Mouse (Mus musculus) adrenal gland, adult 2 months (tissue): ENCODE data around the gene Hs3st5. TPM values are rescaled to one million over a fixed set of nuclear protein-coding genes. Genes with fewer than 3 reads are reported as not detected.
"Not testable (repeated sequence)": the region's sequence is repeated elsewhere in the genome, so short reads cannot be mapped to it uniquely, and the experiment has no call there.

ENCODE experiments used
- DNase-seq: peaks from one replicate; pipeline ENCODE4 v3.0.0; 2021
- polyA plus RNA-seq: library from polyadenylated mRNA; depleted of rRNA; stranded (reverse); fragments of >200 nt; gene quantifications from 2 replicates; pipeline ENCODE4 v1.2.3, GENCODE M21; 2012
- total RNA-seq, 2 experiments: library from RNA; stranded (reverse); gene quantifications; 2 replicates each; pipeline ENCODE4 v1.2.3; 2021

Gene Hs3st5
- total and polyA plus RNA-seq, 3 experiments = 0.32 to 0.66 (median 0.39) TPM

DNA sequence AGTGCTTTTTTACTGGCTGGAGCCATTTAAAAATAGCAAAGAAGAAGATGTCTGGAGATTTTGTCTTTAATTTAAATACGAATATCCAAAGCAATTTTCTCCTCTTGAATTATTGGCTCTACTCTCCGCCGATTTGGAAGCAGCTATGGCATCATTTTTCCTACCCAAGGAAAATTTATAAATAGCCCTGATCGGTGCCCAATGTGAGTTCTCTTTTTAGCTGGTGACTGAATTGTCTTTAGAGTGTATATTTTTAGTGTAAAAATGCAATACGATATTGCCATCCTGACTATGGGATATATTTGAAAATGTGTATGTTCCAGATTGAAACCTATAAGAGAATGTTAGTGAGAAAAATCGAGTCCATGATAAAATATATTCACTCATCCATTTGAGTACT is 51.1 kb downstream of the Hs3st5 start:
- no peak for DNase-seq

DNA sequence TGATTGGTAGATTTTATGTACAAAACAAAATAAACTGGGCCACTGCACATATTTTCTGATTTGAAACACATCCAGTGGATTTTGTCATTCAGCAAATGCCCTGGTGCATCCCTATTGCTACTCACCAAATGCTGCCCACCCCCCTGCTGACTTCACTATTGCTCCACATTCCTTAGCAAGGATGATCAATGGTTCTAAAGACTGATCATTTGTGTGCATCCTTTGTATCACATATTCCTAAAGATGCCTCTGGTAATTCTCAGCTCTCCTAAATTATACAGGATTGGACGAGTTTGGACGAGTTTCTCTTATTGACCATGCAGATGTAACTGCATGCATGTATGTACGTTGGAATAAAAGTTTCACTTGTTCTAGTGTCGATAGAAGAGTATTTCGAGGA is 52.1 kb downstream of the Hs3st5 start:
- no peak for DNase-seq

DNA sequence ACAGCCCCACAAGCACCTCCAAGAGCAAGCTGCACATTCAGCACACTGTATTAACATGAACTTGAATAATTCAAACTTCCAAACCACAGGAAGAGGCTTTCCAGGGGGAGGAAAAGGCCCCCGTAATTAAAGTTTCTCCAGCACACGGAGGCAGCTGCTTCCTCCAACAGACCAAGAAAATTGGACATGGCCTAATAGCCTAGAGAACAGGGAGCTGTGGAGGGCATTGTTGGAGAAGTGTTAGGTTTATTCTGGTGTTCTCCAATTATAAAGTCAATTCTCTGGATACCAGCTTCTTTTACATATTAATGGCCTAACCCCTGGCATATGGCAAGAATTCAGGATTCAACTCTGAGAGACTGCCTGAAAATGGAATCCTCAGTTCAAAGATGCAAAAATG is 60.6 kb downstream of the Hs3st5 start:
- DNase-seq = no peak

- no peak for DNase-seq
Observed at GRCm38 (mm10) chr10:36572540-36572939, 65.9 kb downstream of the Hs3st5 start.

DNA sequence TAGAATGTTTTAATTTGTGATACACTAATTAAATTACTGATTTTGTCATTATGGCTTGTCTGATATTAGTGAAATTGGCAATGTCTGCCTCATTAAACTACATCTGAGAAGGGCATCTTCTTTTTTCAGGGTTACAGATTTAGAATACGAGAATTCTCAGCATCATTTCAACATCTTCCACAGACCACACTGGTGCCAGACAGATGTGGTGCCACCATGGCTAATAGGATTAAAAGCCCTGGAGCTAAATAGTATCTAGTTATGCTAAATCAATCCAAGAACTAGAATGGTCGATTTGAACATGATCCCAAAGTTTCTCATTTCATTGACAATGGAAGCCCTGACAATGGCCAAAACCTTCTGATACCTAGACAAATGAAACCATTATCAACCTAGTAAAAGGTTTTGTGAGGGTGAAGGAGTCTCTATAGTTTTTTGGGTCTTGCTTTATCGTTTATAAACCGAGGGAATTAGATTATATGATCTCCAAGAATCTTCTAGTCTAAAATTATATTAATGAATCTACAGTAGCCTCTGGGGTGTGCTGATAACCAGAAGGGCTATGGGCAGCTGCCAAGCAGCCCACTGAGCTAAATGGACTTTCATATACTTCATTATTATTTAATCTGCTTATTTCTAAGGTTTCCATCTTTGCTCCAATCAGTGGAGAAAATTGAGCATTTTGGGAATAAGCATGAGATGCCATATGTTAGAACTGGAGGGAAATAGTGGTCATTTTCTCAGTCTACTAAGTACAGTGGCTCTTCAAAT is 71.9 kb downstream of the Hs3st5 start:
- no peak for DNase-seq

DNA sequence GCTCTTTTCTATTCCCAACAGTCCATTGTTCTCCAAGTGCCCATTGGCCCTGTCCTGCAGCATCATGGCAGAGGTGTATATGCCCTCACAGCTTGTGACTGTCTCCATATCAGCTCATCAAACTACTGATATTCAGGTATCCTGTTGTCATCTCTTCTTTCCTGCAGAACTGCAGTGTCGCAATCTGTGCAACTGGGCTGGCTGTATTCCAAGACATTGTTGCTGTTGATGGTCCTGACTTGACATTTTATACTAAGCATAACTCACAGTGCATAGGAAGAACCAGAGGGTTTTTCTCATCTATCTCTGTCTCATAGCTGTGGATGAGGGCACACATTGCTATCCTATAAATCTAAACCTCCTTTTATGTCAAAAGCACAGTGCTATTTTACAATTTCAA is 103.8 kb downstream of the Hs3st5 start:
- DNase-seq = no peak

- DNase-seq = not testable (repeated sequence)
Observed at GRCm38 (mm10) chr10:36611415-36611814, 104.8 kb downstream of the Hs3st5 start.

DNA sequence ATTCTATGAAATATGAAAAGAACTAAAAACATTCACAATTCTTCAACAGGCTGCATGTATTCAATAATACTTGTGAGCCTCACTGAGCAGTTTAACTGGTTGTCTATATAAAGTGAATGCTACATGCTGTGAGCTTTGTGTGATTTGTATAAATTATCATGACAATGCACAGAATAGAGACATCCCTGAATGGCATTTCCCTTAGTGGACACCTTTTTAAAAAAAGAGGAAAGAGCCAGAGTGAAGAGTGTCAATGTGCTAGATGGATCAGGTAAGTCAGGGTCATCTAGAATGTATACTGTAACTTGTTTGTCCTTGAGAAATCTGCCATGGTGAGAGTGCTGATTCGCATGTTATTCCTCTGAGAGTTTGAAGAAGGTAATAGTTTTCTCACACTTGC is 116.4 kb downstream of the Hs3st5 start:
- no peak for DNase-seq

DNA sequence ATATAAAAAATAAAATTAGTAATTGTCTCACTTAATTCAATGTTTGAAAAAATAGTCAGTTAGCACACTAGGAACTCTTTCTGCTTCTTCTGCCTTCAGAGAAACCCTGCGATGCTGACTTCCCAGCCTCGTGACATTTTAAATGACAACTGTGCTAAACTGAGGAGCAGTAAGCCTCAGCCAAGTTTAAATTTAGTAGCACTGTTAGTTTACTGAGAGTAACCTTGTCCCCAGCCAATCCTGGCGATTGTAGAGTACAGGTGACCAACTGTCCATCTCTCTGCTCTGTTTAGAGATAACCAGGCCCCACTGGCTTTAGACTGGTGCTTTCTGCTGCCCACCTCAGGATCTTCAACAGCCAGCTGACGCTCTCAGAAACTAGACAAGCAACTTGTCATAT is 121.3 kb downstream of the Hs3st5 start:
- DNase-seq = no peak

GRCm38 (mm10) chr10:36631746-36632145 is 125.1 kb downstream of the Hs3st5 start:
- no peak for DNase-seq

DNA sequence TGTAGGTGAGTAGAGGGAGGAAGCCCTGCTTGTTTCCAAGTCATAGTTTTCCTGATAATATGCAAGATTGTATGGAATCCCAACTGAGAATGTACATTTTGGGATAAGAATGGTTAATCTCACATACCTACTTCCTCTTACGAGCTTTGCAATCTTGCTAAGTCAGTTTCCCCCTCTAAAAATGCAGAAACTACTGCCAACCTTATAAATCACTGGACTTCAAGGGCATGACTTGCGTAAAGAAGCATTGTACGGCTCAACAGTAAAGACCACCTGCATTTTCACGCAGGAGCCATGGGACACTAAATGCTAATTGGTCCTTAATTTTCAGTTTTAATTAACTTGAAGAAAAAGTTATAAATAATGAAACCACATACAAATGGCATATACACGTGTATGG is 144.0 kb downstream of the Hs3st5 start:
- no peak for DNase-seq

GRCm38 (mm10) chr10:36713974-36714373 is 207.4 kb downstream of the Hs3st5 start:
- no peak for DNase-seq

DNA sequence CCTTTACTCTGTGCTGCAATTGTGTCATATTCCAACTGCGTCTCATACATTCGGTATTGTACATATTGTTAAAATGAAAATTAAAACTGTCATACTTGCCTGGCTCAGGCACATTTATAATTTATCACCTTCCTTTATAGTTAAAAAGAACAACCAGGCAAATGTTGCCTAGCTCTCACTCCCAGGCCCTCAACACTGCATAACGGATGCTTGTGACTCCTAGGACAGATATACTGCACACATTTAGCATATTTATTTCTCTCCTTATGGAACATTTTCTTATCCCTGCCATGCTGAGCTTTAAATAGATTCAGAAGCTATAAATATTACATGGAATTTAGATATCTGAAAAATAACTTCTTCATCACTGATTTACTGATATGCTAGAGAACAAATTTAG is 219.6 kb downstream of the Hs3st5 start:
- no peak for DNase-seq

GRCm38 (mm10) chr10:36729361-36730098 is 222.9 kb downstream of the Hs3st5 start:
- DNase-seq = no peak

GRCm38 (mm10) chr10:36739375-36739774 is 232.8 kb downstream of the Hs3st5 start:
- no peak for DNase-seq

DNA sequence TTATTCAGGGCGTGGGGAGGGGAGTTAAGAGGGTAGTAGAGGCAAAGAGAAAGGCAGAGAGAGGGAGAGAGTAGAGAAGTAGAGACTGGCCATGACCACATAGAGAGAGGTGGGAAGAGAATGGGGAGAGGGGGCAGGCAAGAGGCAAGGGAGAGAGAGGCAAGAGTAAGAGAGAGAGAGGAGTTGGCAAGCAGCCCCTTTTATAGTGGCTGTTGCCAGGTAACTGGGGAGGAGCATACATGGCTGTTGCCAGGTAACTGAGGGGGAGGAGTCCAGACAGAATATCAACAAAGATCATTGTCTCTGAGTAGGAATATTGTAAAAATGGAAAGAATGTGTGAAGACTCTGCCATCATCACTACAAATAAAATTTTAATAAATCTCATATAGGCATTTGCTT is 243.4 kb downstream of the Hs3st5 start:
- DNase-seq = no peak

GRCm38 (mm10) chr10:36754471-36754870 is 247.9 kb downstream of the Hs3st5 start:
- DNase-seq = no peak

DNA sequence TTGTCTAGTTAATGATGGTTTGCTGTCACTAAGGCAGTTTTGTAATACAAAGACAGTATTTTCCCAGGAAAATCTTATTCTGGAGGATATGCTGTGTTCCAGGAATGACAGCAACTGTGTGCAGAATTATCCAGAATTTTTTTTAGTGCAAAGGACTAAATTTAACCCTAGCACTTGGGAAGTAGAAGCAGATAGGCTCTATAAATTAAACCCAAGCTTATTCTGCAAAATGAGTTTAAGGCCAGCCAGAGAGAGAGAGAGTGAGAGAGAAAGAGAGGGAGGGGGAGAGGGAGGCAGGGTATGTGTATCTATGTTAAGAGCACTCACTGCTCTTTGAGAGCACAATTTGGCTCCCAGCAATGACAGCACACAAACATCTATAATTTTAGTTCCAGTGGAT is 267.0 kb downstream of the Hs3st5 start:
- no peak for DNase-seq

DNA sequence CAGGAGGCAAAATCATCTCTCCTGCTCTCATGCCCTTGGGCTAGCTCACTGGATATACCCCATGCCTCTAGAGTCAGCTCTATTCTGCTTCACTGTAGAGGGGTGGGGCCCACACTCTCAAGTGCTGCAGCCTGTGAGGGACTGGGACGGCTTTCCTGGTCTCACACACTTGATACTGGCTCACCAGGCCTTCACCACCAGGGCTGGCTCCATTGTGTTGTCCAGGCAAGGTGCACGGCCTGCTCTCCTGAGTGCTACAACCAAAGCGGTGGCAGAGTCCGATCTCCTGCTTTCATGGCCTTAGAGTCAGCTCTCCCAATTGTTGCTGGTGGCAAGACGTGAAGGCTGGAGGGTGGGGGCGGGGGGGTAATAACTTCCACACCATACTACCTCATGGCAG is 268.3 kb downstream of the Hs3st5 start:
- no peak for DNase-seq

GRCm38 (mm10) chr10:36781641-36782040 is 275.0 kb downstream of the Hs3st5 start:
- DNase-seq = no peak

DNA sequence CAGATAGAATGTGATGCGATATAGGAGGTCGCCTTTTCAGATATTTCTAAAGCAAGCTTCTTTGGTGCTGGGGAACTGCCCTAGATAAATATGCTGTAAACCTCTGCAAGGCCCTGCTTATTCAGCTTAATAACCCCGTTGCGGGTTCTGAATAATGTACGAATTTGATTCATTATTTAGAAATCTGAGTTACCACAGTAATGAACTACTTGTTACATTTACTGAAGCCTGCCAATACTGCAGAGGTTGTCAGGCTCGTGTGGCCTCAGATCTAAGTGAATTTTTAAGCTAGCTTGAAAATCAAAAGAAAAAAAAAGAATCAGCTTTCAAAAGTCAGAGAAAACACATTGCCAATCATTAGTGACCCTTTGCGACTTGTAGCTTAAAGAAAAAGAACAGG is 280.4 kb downstream of the Hs3st5 start:
- no peak for DNase-seq

GRCm38 (mm10) chr10:36791771-36792170 is 285.2 kb downstream of the Hs3st5 start:
- DNase-seq = peak; percentile 29

GRCm38 (mm10) chr10:36795311-36795710 is 288.7 kb downstream of the Hs3st5 start:
- DNase-seq = no peak
